Mouse (Mus musculus) megakaryocyte, embryonic 14.5 days (primary cell): Measurements from ENCODE around the gene Wtap. TPM values are rescaled to one million over a fixed set of nuclear protein-coding genes. Genes with fewer than 3 reads are reported as not detected.
"Not testable (repeated sequence)": the region's sequence is repeated elsewhere in the genome, so short reads cannot be mapped to it uniquely, and the experiment has no call there.

Experiments used
- H3K27me3 ChIP-seq: replicated peaks from 2 replicates; pipeline ENCODE3; 2012; ENCODE audit warnings: inconsistent platforms
- H3K36me3 ChIP-seq: replicated peaks from 2 replicates; pipeline ENCODE3; 2012; ENCODE audit warnings: low read length, inconsistent platforms, mixed read lengths
- H3K4me1 ChIP-seq: 2 replicates; pipeline ENCODE4 v1.6.1; 2012; ENCODE audit warnings: inconsistent platforms
- H3K4me3 ChIP-seq: replicated peaks from 2 replicates; pipeline ENCODE3; 2012; ENCODE audit warnings: moderate library complexity, mild to moderate bottlenecking, inconsistent platforms
- H3K9me3 ChIP-seq: 2 replicates; pipeline ENCODE4 v1.6.1; 2012; ENCODE audit warnings: inconsistent platforms
- FLI1 ChIP-seq: IDR thresholded peaks from 2 replicates; pipeline ENCODE4 v1.6.1; 2012; ENCODE audit warnings: low read length, inconsistent platforms, mixed read lengths
- GATA1 ChIP-seq: IDR thresholded peaks from 3 replicates; pipeline ENCODE4 v1.6.1; 2012; ENCODE audit warnings: mixed read lengths, low read length, inconsistent platforms, borderline replicate concordance
- polyA plus RNA-seq: library from polyadenylated mRNA; stranded (reverse); fragments of >175 nt; gene quantifications from 2 replicates; pipeline ENCODE4 v1.2.3, GENCODE M21; 2012; ENCODE audit warnings: low replicate concordance; ENCODE audit not compliant: insufficient read depth

Wtap gene
- polyA plus RNA-seq, 1 experiment: 15.9 TPM

- no peaks in the 10 kb centered on the region for H3K9me3 ChIP-seq
- TF ChIP-seq GATA1: no peak
- no peak for TF ChIP-seq FLI1
These were observed 55.9 kb downstream of the Wtap start for GRCm38 (mm10) chr17:12938077-12938476.

GRCm38 (mm10) chr17:12937412-12937970, 56.5 kb downstream of the Wtap start:
- Histone ChIP-seq H3K4me3 (no peak overlapping the region), H3K27me3 (no peaks in the 10 kb centered on the region), H3K9me3 (no peaks in the 10 kb centered on the region), H3K4me1 (peaks cover 44% of the 10 kb centered on the region), H3K36me3 (peaks cover 5% of the 10 kb centered on the region)
- TF ChIP-seq GATA1 (no peak), FLI1 (no peak)

More at GRCm38 (mm10) chr17:12938077-12938476, 55.9 kb downstream of the Wtap start:
- H3K4me3 ChIP-seq: no peak overlapping the region
- no peaks in the 10 kb centered on the region for H3K27me3 ChIP-seq
- H3K4me1 ChIP-seq: peaks cover 47% of the 10 kb centered on the region
- peaks cover 11% of the 10 kb centered on the region for H3K36me3 ChIP-seq

GRCm38 (mm10) chr17:12935719-12936118, 58.2 kb downstream of the Wtap start:
- no peaks in the 10 kb centered on the region for H3K36me3 ChIP-seq
- H3K4me1 ChIP-seq: peaks cover 28% of the 10 kb centered on the region
- no peaks in the 10 kb centered on the region for H3K9me3 ChIP-seq
- no peaks in the 10 kb centered on the region for H3K27me3 ChIP-seq
- no peak overlapping the region for H3K4me3 ChIP-seq
- TF ChIP-seq GATA1 (no peak), FLI1 (no peak)

- H3K4me3 ChIP-seq, H3K9me3 ChIP-seq, H3K36me3 ChIP-seq, H3K27me3 ChIP-seq: not testable (repeated sequence)
- peaks cover 14% of the 10 kb centered on the region; the same call in 1 of the 2 replicates for H3K4me1 ChIP-seq
These were observed 62.4 kb downstream of the Wtap start for GRCm38 (mm10) chr17:12931576-12931975.

- no peaks in the 10 kb centered on the region for H3K9me3 ChIP-seq
- no peaks in the 10 kb centered on the region for H3K4me1 ChIP-seq
- H3K4me3 ChIP-seq: no peak overlapping the region
- H3K27me3 ChIP-seq: no peaks in the 10 kb centered on the region
- TF ChIP-seq GATA1 (no peak), FLI1 (no peak)
- H3K36me3 ChIP-seq: peaks cover 58% of the 10 kb centered on the region
These were observed 68.2 kb downstream of the Wtap start for GRCm38 (mm10) chr17:12925703-12926180.

- TF ChIP-seq FLI1 (no peak), GATA1 (no peak)
- H3K27me3 ChIP-seq: no peaks in the 10 kb centered on the region
These were observed 69.0 kb downstream of the Wtap start for GRCm38 (mm10) chr17:12925001-12925400.

GRCm38 (mm10) chr17:12921073-12921472, 72.9 kb downstream of the Wtap start:
- no peaks in the 10 kb centered on the region for H3K9me3 ChIP-seq
- peaks cover 79% of the 10 kb centered on the region for H3K36me3 ChIP-seq
- H3K27me3 ChIP-seq: no peaks in the 10 kb centered on the region
- H3K4me3 ChIP-seq: no peak overlapping the region
- peaks cover 7% of the 10 kb centered on the region; the same call in 1 of the 2 replicates for H3K4me1 ChIP-seq
- no peak for TF ChIP-seq GATA1
- TF ChIP-seq FLI1: no peak

More at GRCm38 (mm10) chr17:12925001-12925400, 69.0 kb downstream of the Wtap start:
- H3K36me3 ChIP-seq: peaks cover 65% of the 10 kb centered on the region
- H3K4me1 ChIP-seq: no peaks in the 10 kb centered on the region
- no peaks in the 10 kb centered on the region for H3K9me3 ChIP-seq
- no peak overlapping the region for H3K4me3 ChIP-seq

Other genes starting within 250 kb of the Wtap start
- 0.42 and 1.0 TPM in 2 replicates for gene Igf2r, start 224.5 kb downstream of the Wtap start, polyA plus RNA-seq
- not detected in 2 replicates for gene Mas1, start 126.0 kb downstream of the Wtap start, polyA plus RNA-seq
- gene Mrgprh, start 118.1 kb downstream of the Wtap start, polyA plus RNA-seq: not detected in 2 replicates
- not detected in 2 replicates for gene Pnldc1, start 83.9 kb downstream of the Wtap start, polyA plus RNA-seq
- 12.9 and 20.7 TPM in 2 replicates for gene Tcp1, start 78.5 kb downstream of the Wtap start, polyA plus RNA-seq
- gene Mrpl18, start 77.8 kb downstream of the Wtap start, polyA plus RNA-seq: 21.3 and 86.7 TPM in 2 replicates
- gene Acat3, start 53.6 kb downstream of the Wtap start, polyA plus RNA-seq: not detected in 2 replicates
- gene Acat2, start 33.4 kb downstream of the Wtap start, polyA plus RNA-seq: 6.8 and 29.7 TPM in 2 replicates
- gene Sod2, start 12.7 kb upstream of the Wtap start, polyA plus RNA-seq: 237 and 328 TPM in 2 replicates
- gene Gpr31b, start 58.1 kb upstream of the Wtap start, polyA plus RNA-seq: not detected in 2 replicates
- gene Tcp10b, start 66.9 kb upstream of the Wtap start, polyA plus RNA-seq: 0.56 TPM in 1 of 2 replicates, not detected in the other
- gene Unc93a, start 137.6 kb upstream of the Wtap start, polyA plus RNA-seq: 0.55 TPM in 1 of 2 replicates, not detected in the other
- not detected in 2 replicates for gene Smok2a, start 227.0 kb upstream of the Wtap start, polyA plus RNA-seq
- not detected in 2 replicates for gene Smok2b, start 236.1 kb upstream of the Wtap start, polyA plus RNA-seq